Mouse (Mus musculus) forebrain, embryonic 11.5 days (tissue): ENCODE data around the gene Vav2. TPM values are rescaled to one million over a fixed set of nuclear protein-coding genes. Genes with fewer than 3 reads are reported as not detected.

Experiments used
- ATAC-seq: fragments of 200-750 bp; cut with Nextera tagmentation; replicated peaks from 2 replicates; pipeline ENCODE4 v1.8.0; 2017; ENCODE audit warnings: moderate TSS enrichment; ENCODE audit not compliant: low FRiP score
- DNase-seq: peaks from one replicate; pipeline ENCODE4 v3.0.0-alpha.2; 2017; ENCODE audit warnings: low spot score
- H3K27ac ChIP-seq: fragments of 300-500 bp; sonication (generic); 2 replicates; pipeline ENCODE4 v1.5.1; 2014; ENCODE audit warnings: low read depth, low read length
- H3K27me3 ChIP-seq: fragments of 300-500 bp; sonication (generic); 2 replicates; pipeline ENCODE4 v1.6.1; 2014; ENCODE audit warnings: mild to moderate bottlenecking, low read length, mixed read lengths; ENCODE audit not compliant: control insufficient read depth, insufficient read depth
- H3K36me3 ChIP-seq: fragments of 300-500 bp; sonication (generic); 2 replicates; pipeline ENCODE4 v1.6.1; 2014; ENCODE audit warnings: mild to moderate bottlenecking, low read length, moderate library complexity, mixed read lengths; ENCODE audit not compliant: control insufficient read depth, insufficient read depth
- H3K4me1 ChIP-seq: fragments of 300-500 bp; sonication (generic); replicated peaks from 2 replicates; pipeline ENCODE4 v1.6.1; 2014; ENCODE audit warnings: low read length, mixed read lengths; ENCODE audit not compliant: control insufficient read depth, insufficient read depth
- H3K4me2 ChIP-seq: fragments of 300-500 bp; sonication (generic); 2 replicates; pipeline ENCODE4 v1.6.1; 2014; ENCODE audit warnings: low read depth, mild to moderate bottlenecking, low read length, moderate library complexity, mixed read lengths; ENCODE audit not compliant: severe bottlenecking
- H3K4me3 ChIP-seq: fragments of 300-500 bp; sonication (generic); 2 replicates; pipeline ENCODE4 v1.5.1; 2014; ENCODE audit warnings: low read depth, low read length
- H3K9ac ChIP-seq: fragments of 300-500 bp; sonication (generic); 2 replicates; pipeline ENCODE4 v1.6.1; 2014; ENCODE audit warnings: low read length
- H3K9me3 ChIP-seq: fragments of 300-500 bp; sonication (generic); 2 replicates; pipeline ENCODE4 v1.6.1; 2016; ENCODE audit warnings: low read length, mixed read lengths; ENCODE audit not compliant: control insufficient read depth
- WGBS: fragments of 180-500 bp; shearing (Covaris S2); extraction: QIAGEN DNeasy Blood & Tissue Kit; methylation state at CpG from one replicate; pipeline ENCODE4 v1.1.7; 2014; 5-methylcytosine and 5-hydroxymethylcytosine counted together
- polyA plus RNA-seq: library from polyadenylated mRNA; unstranded; fragments of >200 nt; fragmentation: Nextera tagmentation; extraction: Ambion mirVana; gene quantifications from 2 replicates; pipeline ENCODE4 v1.2.1, GENCODE M21; 2014

Vav2 gene
- polyA plus RNA-seq, 1 experiment from 2014 or later = 12.7 TPM

GRCm38 (mm10) chr2:27469292-27469990, 42.6 kb upstream of the Vav2 start:
- 82% methylated on average over 4 of the region's 4 CpGs for WGBS
- Histone ChIP-seq H3K9ac (no peak overlapping the region), H3K27ac (no peak overlapping the region), H3K4me2 (no peak overlapping the region), H3K4me3 (no peak overlapping the region), H3K4me1 (peaks cover 21% of the 10 kb centered on the region), H3K27me3 (no peaks in the 10 kb centered on the region), H3K9me3 (no peaks in the 10 kb centered on the region), H3K36me3 (no peaks in the 10 kb centered on the region; the same call in 1 of the 2 replicates)
- DNase-seq (no peak), ATAC-seq (no peak)

GRCm38 (mm10) chr2:27462901-27463300, 36.1 kb upstream of the Vav2 start:
- H3K4me2 ChIP-seq = no peak overlapping the region
- no peak overlapping the region for H3K27ac ChIP-seq
- ATAC-seq (no peak), DNase-seq (no peak)
- no peak overlapping the region for H3K9ac ChIP-seq
- WGBS = 90% methylated on average over 4 of the region's 4 CpGs
- no peaks in the 10 kb centered on the region for H3K27me3 ChIP-seq
- H3K4me1 ChIP-seq = no peaks in the 10 kb centered on the region
- no peaks in the 10 kb centered on the region for H3K9me3 ChIP-seq
- peaks cover 16% of the 10 kb centered on the region; the same call in 1 of the 2 replicates for H3K36me3 ChIP-seq
- no peak overlapping the region for H3K4me3 ChIP-seq

GRCm38 (mm10) chr2:27461881-27462660, 35.2 kb upstream of the Vav2 start:
- Histone ChIP-seq H3K27me3 (no peaks in the 10 kb centered on the region), H3K4me3 (no peak overlapping the region), H3K9me3 (no peaks in the 10 kb centered on the region), H3K9ac (no peak overlapping the region), H3K36me3 (peaks cover 19% of the 10 kb centered on the region; the same call in 1 of the 2 replicates), H3K4me2 (no peak overlapping the region), H3K4me1 (no peaks in the 10 kb centered on the region), H3K27ac (no peak overlapping the region)
- DNase-seq = no peak
- no peak for ATAC-seq
- 95% methylated on average over 4 of the region's 4 CpGs for WGBS

GRCm38 (mm10) chr2:27460651-27461050, 33.8 kb upstream of the Vav2 start:
- H3K9ac ChIP-seq = no peak overlapping the region
- H3K4me3 ChIP-seq = no peak overlapping the region
- no peak overlapping the region for H3K4me2 ChIP-seq
- peaks cover 28% of the 10 kb centered on the region; the same call in 1 of the 2 replicates for H3K36me3 ChIP-seq
- ATAC-seq (no peak), DNase-seq (no peak)
- no peaks in the 10 kb centered on the region for H3K4me1 ChIP-seq
- WGBS = 74% methylated on average over 9 of the region's 9 CpGs
- H3K27ac ChIP-seq = no peak overlapping the region
- no peaks in the 10 kb centered on the region for H3K27me3 ChIP-seq
- no peaks in the 10 kb centered on the region for H3K9me3 ChIP-seq

- Histone ChIP-seq H3K9me3 (no peaks in the 10 kb centered on the region), H3K27me3 (no peaks in the 10 kb centered on the region), H3K36me3 (peaks cover 28% of the 10 kb centered on the region; the same call in 1 of the 2 replicates), H3K4me2 (no peak overlapping the region), H3K9ac (no peak overlapping the region), H3K4me3 (no peak overlapping the region), H3K4me1 (no peaks in the 10 kb centered on the region), H3K27ac (no peak overlapping the region)
- 90% methylated on average over 5 of the region's 5 CpGs for WGBS
- ATAC-seq (no peak), DNase-seq (no peak)
Observed at GRCm38 (mm10) chr2:27460163-27460562, 33.3 kb upstream of the Vav2 start.

GRCm38 (mm10) chr2:27459735-27460134, 32.9 kb upstream of the Vav2 start:
- WGBS = 90% methylated on average over 7 of the region's 7 CpGs
- ATAC-seq = no peak
- Histone ChIP-seq H3K27ac (no peak overlapping the region), H3K36me3 (peaks cover 28% of the 10 kb centered on the region; the same call in 1 of the 2 replicates), H3K4me3 (no peak overlapping the region), H3K9me3 (no peaks in the 10 kb centered on the region), H3K9ac (no peak overlapping the region), H3K4me2 (no peak overlapping the region), H3K27me3 (no peaks in the 10 kb centered on the region), H3K4me1 (no peaks in the 10 kb centered on the region)
- DNase-seq = no peak

GRCm38 (mm10) chr2:27450226-27450625, 23.4 kb upstream of the Vav2 start:
- WGBS = 95% methylated on average over 14 of the region's 14 CpGs
- Histone ChIP-seq H3K27ac (no peak overlapping the region), H3K36me3 (peaks cover 37% of the 10 kb centered on the region; the same call in 1 of the 2 replicates), H3K9me3 (no peaks in the 10 kb centered on the region), H3K9ac (no peak overlapping the region), H3K4me3 (no peak overlapping the region), H3K4me2 (no peak overlapping the region), H3K27me3 (no peaks in the 10 kb centered on the region), H3K4me1 (no peaks in the 10 kb centered on the region)
- DNase-seq (no peak), ATAC-seq (no peak)

- ATAC-seq (no peak), DNase-seq (no peak)
- WGBS = 83% methylated on average over 5 of the region's 5 CpGs
- no peak overlapping the region for H3K4me3 ChIP-seq
- H3K36me3 ChIP-seq = peaks cover 23% of the 10 kb centered on the region; the same call in 1 of the 2 replicates
- no peaks in the 10 kb centered on the region for H3K9me3 ChIP-seq
- no peaks in the 10 kb centered on the region; the same call in 1 of the 2 replicates for H3K4me1 ChIP-seq
- no peak overlapping the region for H3K4me2 ChIP-seq
- no peak overlapping the region for H3K9ac ChIP-seq
- H3K27ac ChIP-seq = no peak overlapping the region
- H3K27me3 ChIP-seq = no peaks in the 10 kb centered on the region
Observed at GRCm38 (mm10) chr2:27447782-27448181, 20.9 kb upstream of the Vav2 start.
